In the genomic region with DNA sequence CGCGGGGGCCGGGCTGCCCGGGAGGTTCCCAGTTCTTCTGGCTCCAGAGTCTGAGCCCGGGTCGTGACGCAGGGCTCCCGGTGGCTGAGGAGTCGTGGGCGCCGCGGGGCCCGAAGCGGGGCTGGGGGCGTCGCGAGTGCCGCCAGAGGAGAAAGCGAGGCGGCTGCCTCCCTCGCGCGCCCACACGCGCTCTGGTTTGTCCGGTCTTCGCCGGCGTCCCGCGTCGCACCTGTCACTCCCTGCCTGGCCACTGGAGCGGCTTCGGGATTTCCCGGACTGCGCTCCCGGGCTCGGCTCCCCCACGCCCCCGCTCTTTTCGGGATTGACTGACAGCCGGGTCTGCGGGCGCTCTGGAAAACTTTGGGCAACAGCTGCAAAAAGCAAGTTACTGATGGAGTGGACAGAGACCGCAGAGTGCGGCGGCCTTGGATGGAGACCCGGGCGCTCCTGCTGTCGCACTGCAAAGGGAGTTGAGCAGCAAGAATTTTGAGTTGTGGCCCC, we compare ENCODE assay signal across 8 mouse cellular contexts. TPM values are rescaled to one million over a fixed set of nuclear protein-coding genes. Genes with fewer than 3 reads are reported as not detected.
DNase-seq lines count a peak whose midpoint lies in the region; ATAC-seq lines count a peak whose summit lies in the region.

No protein-coding gene starts in this region.

- peak overlapping the region; percentile 88 for H3K4me3 ChIP-seq in forebrain, embryonic 14.5 days (ENCODE audit: low read depth, low read length)
- peak overlapping the region; percentile 90 for H3K4me3 ChIP-seq in hindbrain, embryonic 11.5 days (ENCODE audit: low read depth, low read length)
- peak overlapping the region; percentile 82 for H3K4me3 ChIP-seq in macrophage (ENCODE audit: inconsistent target)

- peak overlapping the region; percentile 98 for H3K27ac ChIP-seq in forebrain, embryonic 14.5 days (ENCODE audit: low read depth, low read length)
- peak overlapping the region; percentile 98 for H3K27ac ChIP-seq in hindbrain, embryonic 11.5 days (ENCODE audit: low read depth, low read length)
- H3K27ac ChIP-seq in macrophage: peak overlapping the region; percentile 76

- peak overlapping the region; percentile 89 for H3K4me2 ChIP-seq in forebrain, embryonic 14.5 days (ENCODE audit: low read length)
- H3K4me2 ChIP-seq in hindbrain, embryonic 11.5 days (replicated peaks; ENCODE audit: low read depth, low read length): peak overlapping the region; percentile 69

- peaks cover 8% of the 10 kb centered on the region; the same call in 1 of the 2 replicates for H3K36me3 ChIP-seq in forebrain, embryonic 14.5 days (ENCODE audit: control insufficient read depth, insufficient read depth, low read length)
- H3K36me3 ChIP-seq in hindbrain, embryonic 11.5 days (ENCODE audit: control insufficient read depth, insufficient read depth, low read length): no peaks in the 10 kb centered on the region
- no peaks in the 10 kb centered on the region for H3K36me3 ChIP-seq in macrophage (ENCODE audit: inconsistent target)

- peak; percentile 41; the same call in 1 of the 2 replicates for ATAC-seq in cerebellum, adult (ENCODE audit: insufficient number of reproducible peaks, low FRiP score, low TSS enrichment)
- ATAC-seq in forebrain, embryonic 14.5 days: peak; percentile 3; the same call in 1 of the 2 replicates
- ATAC-seq in hindbrain, embryonic 11.5 days (ENCODE audit: low FRiP score): peak; percentile 2
- ATAC-seq in inflammation-experienced regulatory T-cells, adult 6 months: no peak

- H3K27me3 ChIP-seq in forebrain, embryonic 14.5 days (replicated peaks; ENCODE audit: control insufficient read depth, insufficient read depth, low read length): no peaks in the 10 kb centered on the region
- H3K27me3 ChIP-seq in hindbrain, embryonic 11.5 days (ENCODE audit: control insufficient read depth, insufficient read depth, low read length): no peaks in the 10 kb centered on the region

- peaks cover 51% of the 10 kb centered on the region for H3K79me2 ChIP-seq in macrophage (ENCODE audit: inconsistent target)

- H3K9me3 ChIP-seq in forebrain, embryonic 14.5 days (replicated peaks; ENCODE audit: control insufficient read depth, low read length): no peaks in the 10 kb centered on the region
- H3K9me3 ChIP-seq in hindbrain, embryonic 11.5 days (ENCODE audit: control insufficient read depth, low read length): no peaks in the 10 kb centered on the region

- H3K4me1 ChIP-seq in forebrain, embryonic 14.5 days (ENCODE audit: control insufficient read depth, insufficient read depth, low read length): peaks cover 31% of the 10 kb centered on the region
- H3K4me1 ChIP-seq in hindbrain, embryonic 11.5 days (replicated peaks; ENCODE audit: control insufficient read depth, insufficient read depth, low read length): 0 out of 2 replicates have a peak, but pooled peaks cover 2% of the 10 kb centered on the region

- peak overlapping the region; percentile 87 for H3K9ac ChIP-seq in forebrain, embryonic 14.5 days (ENCODE audit: low read length)
- peak overlapping the region; percentile 93 for H3K9ac ChIP-seq in hindbrain, embryonic 11.5 days (ENCODE audit: low read depth, low read length)

- WGBS in forebrain, embryonic 14.5 days: 1% methylated on average over 43 of the region's 50 CpGs
- under 1% methylated on average over 38 of the region's 50 CpGs for WGBS in hindbrain, embryonic 11.5 days
- WGBS in macrophage (ENCODE audit: missing documents): under 1% methylated on average over 40 of the region's 50 CpGs

- peak; percentile 83 for DNase-seq in Muller cell, postnatal 12 days (ENCODE audit: inconsistent ontology term)
- DNase-seq in forebrain, embryonic 14.5 days (ENCODE audit: low spot score): peak; percentile 62
- DNase-seq in hindbrain, embryonic 11.5 days (ENCODE audit: low spot score): peak; percentile 74
- DNase-seq in layer of hippocampus, postnatal 36 days: peak; percentile 55 to 60
- peak; percentile 49 to 61 for DNase-seq in right cerebral cortex, postnatal 36 days (ENCODE audit: low spot score in 2 of 2)

RNA-seq across cellular contexts. Expression of gene Srebf2, which starts 0.7 kb away (rescaled TPM):
- 99.6 and 139 TPM in 2 replicates for polyA plus RNA-seq in forebrain, embryonic 14.5 days (2014; fragmentation: Nextera tagmentation; extraction: Ambion mirVana)
- polyA plus RNA-seq in hindbrain, embryonic 11.5 days (2014; fragmentation: Nextera tagmentation; extraction: Ambion mirVana): 143 and 144 TPM in 2 replicates
- 100 to 1,000 TPM; 156 to 167 TPM for total RNA-seq in layer of hippocampus, postnatal 36 days (2021)
- total RNA-seq in macrophage (2018; cell fraction: chromatin; rRNA removed): 100 to 1,000 TPM in 14 of 26 experiments, 10 to 100 TPM in 12; 60.9 to 181 (median 103) TPM
- total RNA-seq in macrophage (2018; cell fraction: cytosol; rRNA removed): 100 to 1,000 TPM in 9 of 26 experiments, 10 to 100 TPM in 17; 64.9 to 127 (median 91.5) TPM
- total RNA-seq in macrophage (2018; cell fraction: nucleus; rRNA removed): 100 to 1,000 TPM in 23 of 26 experiments, 10 to 100 TPM in 3; 88.9 to 183 (median 130) TPM
- 41.2 to 100 TPM (median 69.4 TPM) in 3 replicates for polyA plus RNA-seq in macrophage (2018)
- polyA plus RNA-seq in inflammation-experienced regulatory T-cells, adult 6 months (2017; shearing (Covaris generic)): 10 to 100 TPM; 28.4 to 42.6 (median 35.6) TPM

RNA-seq across cellular contexts. Expression of gene Ccdc134, which starts 19.9 kb away (rescaled TPM):
- polyA plus RNA-seq in forebrain, embryonic 14.5 days (2014; fragmentation: Nextera tagmentation; extraction: Ambion mirVana): 12.8 and 15.5 TPM in 2 replicates
- 17.0 and 17.2 TPM in 2 replicates for polyA plus RNA-seq in hindbrain, embryonic 11.5 days (2014; fragmentation: Nextera tagmentation; extraction: Ambion mirVana)
- 10 to 100 TPM; 11.5 to 15.3 TPM for total RNA-seq in layer of hippocampus, postnatal 36 days (2021)
- total RNA-seq in macrophage (2018; cell fraction: chromatin; rRNA removed): 10 to 100 TPM in 25 of 26 experiments, 1 to 10 TPM in 1; 4.4 to 84.1 (median 43.3) TPM
- 10 to 100 TPM in 11 of 26 experiments, 1 to 10 TPM in 15; 3.4 to 15.5 (median 9.1) TPM for total RNA-seq in macrophage (2018; cell fraction: cytosol; rRNA removed)
- total RNA-seq in macrophage (2018; cell fraction: nucleus; rRNA removed): 10 to 100 TPM in 25 of 26 experiments, 1 to 10 TPM in 1; 5.5 to 72.4 (median 31.5) TPM
- polyA plus RNA-seq in macrophage (2018): 6.6 to 13.4 TPM (median 7.9 TPM) in 3 replicates
- polyA plus RNA-seq in inflammation-experienced regulatory T-cells, adult 6 months (2017; shearing (Covaris generic)): 10 to 100 TPM; 19.9 to 26.0 (median 20.8) TPM
